Mouse (Mus musculus) lung, adult 2 months (tissue): ENCODE data around the gene Mgat5.

Experiments
- CTCF ChIP-seq: fragments of 200-500 bp; IDR thresholded peaks from 2 replicates; pipeline ENCODE4 v1.5.1; 2011; ENCODE audit warnings: mild to moderate bottlenecking, low read length, control low read depth; ENCODE audit not compliant: insufficient read depth
- POLR2A ChIP-seq: fragments of 200-500 bp; IDR thresholded peaks from 2 replicates; pipeline ENCODE4 v1.6.1; 2011; ENCODE audit warnings: low read depth, mild to moderate bottlenecking, control low read depth, low read length, borderline replicate concordance; ENCODE audit errors: extremely low read depth

- no peak for TF ChIP-seq CTCF
- TF ChIP-seq POLR2A = no peak
Observed at GRCm38 (mm10) chr1:127271156-127271555, 66.3 kb downstream of the Mgat5 start.
